Mouse (Mus musculus) ovary, adult 18-20 months (tissue): ENCODE measurements around the gene Bnipl.
"Not testable (repeated sequence)": the region's sequence is repeated elsewhere in the genome, so short reads cannot be mapped to it uniquely, and the experiment has no call there.

Experiments
- DNase-seq: peaks from one replicate; pipeline ENCODE4 v3.0.0; 2022; ENCODE audit warnings: low spot score, mixed read lengths

Bnipl gene

DNA sequence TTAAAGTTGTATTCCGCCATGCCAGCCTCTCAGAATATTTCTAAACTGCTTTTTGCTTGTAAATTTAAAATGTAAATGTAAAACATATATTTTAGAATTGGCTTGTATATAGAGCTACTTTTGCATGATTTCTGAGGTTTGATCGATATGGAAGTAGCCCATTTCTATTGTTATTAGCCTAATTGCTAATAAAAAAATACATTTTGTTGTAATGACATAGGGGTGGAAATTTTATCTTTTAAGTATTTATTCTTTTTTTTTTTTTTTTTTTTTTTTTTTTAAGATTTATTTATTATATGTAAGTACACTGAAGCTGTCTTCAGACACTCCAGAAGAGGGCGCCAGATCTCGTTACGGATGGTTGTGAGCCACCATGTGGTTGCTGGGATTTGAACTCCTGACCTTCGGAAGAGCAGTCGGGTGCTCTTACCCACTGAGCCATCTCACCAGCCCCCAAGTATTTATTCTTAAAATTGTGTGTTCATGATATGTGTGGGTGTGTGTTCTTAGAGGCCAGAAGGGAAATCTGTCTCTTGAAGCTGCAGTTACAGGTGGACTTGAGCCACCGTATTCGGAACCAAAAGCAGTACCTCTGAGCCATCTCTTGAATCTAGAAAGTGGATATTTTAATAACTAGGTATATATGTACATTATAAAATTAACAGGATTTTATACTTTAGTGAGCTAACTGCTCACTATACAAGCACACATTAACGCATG, 37.9 kb downstream of the Bnipl start:
- DNase-seq: not testable (repeated sequence)

- DNase-seq: no peak
These were observed 40.4 kb downstream of the Bnipl start for GRCm38 (mm10) chr3:95210585-95210984.

DNA sequence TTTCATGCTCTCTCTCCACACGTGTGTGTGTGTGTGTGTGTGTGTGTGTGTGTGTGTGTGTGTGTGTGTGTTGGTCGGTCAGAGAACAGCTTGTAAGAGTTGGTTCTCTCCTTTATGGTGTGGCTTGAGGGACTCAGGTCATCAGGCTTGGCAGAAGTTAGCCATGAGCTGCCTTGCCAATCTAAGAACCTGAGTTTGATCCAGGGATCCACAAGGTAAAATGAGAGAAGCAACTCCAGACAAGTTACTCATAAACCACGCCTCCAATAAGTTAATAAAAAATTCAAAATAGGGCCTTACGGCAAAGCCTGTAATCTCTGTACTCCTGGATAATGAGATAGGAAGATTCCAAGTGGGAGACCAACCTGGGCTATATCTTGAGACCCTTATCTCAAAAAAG, 42.7 kb downstream of the Bnipl start:
- no peak for DNase-seq

DNA sequence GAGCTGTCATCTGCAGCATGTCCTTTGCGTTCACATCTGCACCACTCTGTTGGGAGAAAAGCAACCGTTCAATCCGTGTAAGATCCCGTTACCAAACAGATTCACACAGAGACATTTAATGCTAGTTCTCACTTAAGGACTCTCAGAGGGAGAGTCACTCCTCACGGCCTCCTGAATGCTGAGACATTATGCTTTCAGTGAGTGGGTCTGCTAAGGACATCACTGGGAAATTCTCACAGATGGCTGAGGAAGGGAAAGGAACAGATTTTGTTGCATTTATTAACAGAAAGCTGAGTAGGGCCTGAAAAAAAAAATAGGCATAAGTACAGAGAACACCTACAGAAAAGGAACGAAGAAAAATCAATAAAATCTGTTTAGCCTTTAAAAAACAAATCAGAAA, 47.1 kb downstream of the Bnipl start:
- no peak for DNase-seq

GRCm38 (mm10) chr3:95200562-95200961, 50.4 kb downstream of the Bnipl start:
- no peak for DNase-seq

DNA sequence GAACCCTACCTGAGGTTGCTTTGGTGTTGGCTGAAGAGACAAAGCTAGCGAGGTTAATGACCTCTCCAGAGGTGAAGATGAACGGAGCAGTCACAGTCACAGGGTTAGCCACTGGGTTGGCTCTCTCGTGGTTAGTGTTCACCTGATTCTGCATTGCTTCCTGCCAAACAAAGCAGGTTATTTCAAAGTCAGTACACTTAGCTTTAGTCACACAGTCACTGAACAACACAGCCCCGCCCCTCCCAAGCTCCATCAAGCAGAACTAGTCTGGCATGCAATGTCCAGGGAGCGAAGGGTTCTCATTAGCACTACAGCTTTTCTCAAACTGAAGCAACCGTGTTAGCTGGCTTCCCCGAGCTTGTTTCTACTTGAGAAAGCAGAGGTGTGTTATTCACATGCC, 50.9 kb downstream of the Bnipl start:
- DNase-seq: no peak

- DNase-seq: no peak
These were observed 51.9 kb downstream of the Bnipl start for GRCm38 (mm10) chr3:95199101-95199500.

DNA sequence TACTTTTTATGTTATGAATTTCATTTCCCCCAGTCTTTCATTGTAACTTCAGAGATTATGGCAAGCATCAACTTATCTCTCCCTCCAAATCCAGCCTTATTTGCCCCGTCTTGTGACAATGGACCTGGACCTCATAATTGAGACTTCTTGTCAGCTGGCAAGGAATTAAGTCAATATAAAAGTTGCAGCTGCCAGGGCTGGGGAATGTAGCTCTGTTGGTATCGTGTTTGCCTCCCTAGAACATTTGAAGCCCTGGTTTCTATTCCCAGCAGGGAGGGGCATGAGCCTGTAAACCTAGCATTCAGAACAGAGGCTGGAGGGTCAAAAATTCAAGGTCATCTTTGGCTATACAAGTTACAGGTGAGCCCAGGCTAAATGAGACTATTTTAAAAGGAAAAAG, 55.2 kb downstream of the Bnipl start:
- DNase-seq: no peak

GRCm38 (mm10) chr3:95194721-95195135, 56.3 kb downstream of the Bnipl start:
- DNase-seq: no peak
